Comparison of ENCODE assay signal across 16 mouse cellular contexts in genomic region chr5:28090547-28090946, GRCm38 (mm10). TPM values are rescaled to one million over a fixed set of nuclear protein-coding genes. Genes with fewer than 3 reads are reported as not detected.
DNase-seq lines count a peak whose midpoint lies in the region; ATAC-seq and TF ChIP-seq lines count a peak whose summit lies in the region.
"Had no signal": no experiment of that assay in that cellular context is flagged by ENCODE, and none has a peak within 500 bp of the region (broad histone marks: within the 10 kb centered on the region; RNA-seq: fewer than 3 reads in every experiment).

No protein-coding gene starts in this region.

- H3K4me1 ChIP-seq in hindbrain, postnatal 0 days (ENCODE audit: insufficient read depth, low read length), result no peaks in the 10 kb centered on the region
- no peaks in the 10 kb centered on the region for H3K4me1 ChIP-seq in hindbrain, embryonic 14.5 days (replicated peaks; ENCODE audit: control insufficient read depth, insufficient read depth, low read length)
- H3K4me1 ChIP-seq in lung, postnatal 0 days (ENCODE audit: insufficient read depth, low read depth, low read length), result no peaks in the 10 kb centered on the region
- H3K4me1 ChIP-seq in lung, adult 2 months (ENCODE audit: control insufficient read depth, insufficient read depth, low read length), result no peaks in the 10 kb centered on the region
- H3K4me1 ChIP-seq: heart, embryonic 12.5 days; hindbrain, embryonic 13.5 days; limb, embryonic 15.5 days; neural tube, embryonic 15.5 days had no signal

- H3K9me3 ChIP-seq in hindbrain, postnatal 0 days (ENCODE audit: low read length), result no peaks in the 10 kb centered on the region
- H3K9me3 ChIP-seq in hindbrain, embryonic 14.5 days (ENCODE audit: control insufficient read depth, low read length), result no peaks in the 10 kb centered on the region
- H3K9me3 ChIP-seq in lung, postnatal 0 days (ENCODE audit: low read length), result no peaks in the 10 kb centered on the region
- H3K9me3 ChIP-seq: G1E; heart, embryonic 12.5 days; hindbrain, embryonic 13.5 days; limb, embryonic 15.5 days; neural tube, embryonic 15.5 days had no signal

- no peak for TF ChIP-seq EP300 in lung, postnatal 0 days (IDR thresholded peaks at IDR 0.05)

- peak; percentile 18 for DNase-seq in adrenal gland, postnatal 14 days
- no peak for DNase-seq in adrenal gland, postnatal 25 days
- DNase-seq in hindbrain, postnatal 0 days (ENCODE audit: low spot score), result no peak
- DNase-seq in hindbrain, embryonic 14.5 days (ENCODE audit: low spot score), result no peak
- DNase-seq in lung, postnatal 0 days (ENCODE audit: low spot score), result peak; percentile 51
- DNase-seq in lung, adult 2 months, result no peak
- peak; percentile 32 for DNase-seq in lung, postnatal 36 days
- DNase-seq: cerebellum, adult 8-10 months; kidney, adult 8-10 months had no signal

- no peak for TF ChIP-seq POLR2A in lung, adult 2 months (IDR thresholded peaks at IDR 0.05; ENCODE audit: borderline replicate concordance, extremely low read depth, low read depth, low read length)

- WGBS in hindbrain, postnatal 0 days, result 58% methylated on average over 1 of the region's 1 CpGs
- 61% methylated on average over 1 of the region's 1 CpGs for WGBS in hindbrain, embryonic 14.5 days
- WGBS in lung, postnatal 0 days, result 24% methylated on average over 1 of the region's 1 CpGs
- WGBS in lung, adult 2 months, result 24% methylated on average over 1 of the region's 1 CpGs

- peak; percentile 49 for TF ChIP-seq CTCF in hindbrain, postnatal 0 days (IDR thresholded peaks at IDR 0.05; ENCODE audit: low read depth)
- TF ChIP-seq CTCF in lung, postnatal 0 days (IDR thresholded peaks at IDR 0.05), result peak; percentile 64
- TF ChIP-seq CTCF in lung, adult 2 months (IDR thresholded peaks at IDR 0.05; ENCODE audit: insufficient read depth, low read length), result no peak

- H3K4me2 ChIP-seq in hindbrain, postnatal 0 days (ENCODE audit: low read depth, low read length), result no peak overlapping the region
- H3K4me2 ChIP-seq in hindbrain, embryonic 14.5 days (replicated peaks), result no peak overlapping the region
- no peak overlapping the region for H3K4me2 ChIP-seq in lung, postnatal 0 days (replicated peaks; ENCODE audit: low read depth, low read length)
- H3K4me2 ChIP-seq: heart, embryonic 12.5 days; hindbrain, embryonic 13.5 days; limb, embryonic 15.5 days; neural tube, embryonic 15.5 days had no signal

- ATAC-seq in hindbrain, postnatal 0 days, result no peak
- no peak for ATAC-seq in hindbrain, embryonic 14.5 days (ENCODE audit: low FRiP score)
- ATAC-seq in lung, postnatal 0 days, result peak; percentile 16; the same call in 1 of the 2 replicates
- ATAC-seq in granulocyte monocyte progenitor cell, adult 5-6 weeks (replicated peaks; ENCODE audit: poor library complexity, severe bottlenecking), result no peak
- ATAC-seq: activated CD4-positive, CD25-positive, alpha-beta regulatory T cell, adult 4 months had no signal

- H3K27ac ChIP-seq in hindbrain, postnatal 0 days, result no peak overlapping the region
- no peak overlapping the region for H3K27ac ChIP-seq in hindbrain, embryonic 14.5 days
- no peak overlapping the region for H3K27ac ChIP-seq in lung, postnatal 0 days (ENCODE audit: low read length)
- H3K27ac ChIP-seq: hindbrain, embryonic 13.5 days; limb, embryonic 15.5 days; neural tube, embryonic 15.5 days had no signal

- H3K4me3 ChIP-seq in hindbrain, postnatal 0 days (ENCODE audit: low read length), result no peak overlapping the region
- no peak overlapping the region for H3K4me3 ChIP-seq in hindbrain, embryonic 14.5 days (replicated peaks; ENCODE audit: low read length)
- no peak overlapping the region for H3K4me3 ChIP-seq in lung, postnatal 0 days (ENCODE audit: low read depth, low read length)
- H3K4me3 ChIP-seq in lung, adult 2 months (replicated peaks; ENCODE audit: extremely low read depth, low read depth, low read length), result no peak overlapping the region
- H3K4me3 ChIP-seq: heart, embryonic 12.5 days; hindbrain, embryonic 13.5 days; limb, embryonic 15.5 days; neural tube, embryonic 15.5 days had no signal

- H3K9ac ChIP-seq in hindbrain, postnatal 0 days (replicated peaks; ENCODE audit: low read length), result no peak overlapping the region
- no peak overlapping the region for H3K9ac ChIP-seq in hindbrain, embryonic 14.5 days
- H3K9ac ChIP-seq in lung, postnatal 0 days (replicated peaks; ENCODE audit: low read depth), result no peak overlapping the region
- H3K9ac ChIP-seq: heart, embryonic 12.5 days; hindbrain, embryonic 13.5 days; limb, embryonic 15.5 days; neural tube, embryonic 15.5 days had no signal

- H3K27me3 ChIP-seq in hindbrain, postnatal 0 days (ENCODE audit: insufficient read depth, low read length), result no peaks in the 10 kb centered on the region
- no peaks in the 10 kb centered on the region for H3K27me3 ChIP-seq in hindbrain, embryonic 14.5 days (ENCODE audit: control insufficient read depth, insufficient read depth, low read length)
- H3K27me3 ChIP-seq in lung, postnatal 0 days (replicated peaks; ENCODE audit: insufficient read depth, low read length), result no peaks in the 10 kb centered on the region
- H3K27me3 ChIP-seq: hindbrain, embryonic 13.5 days; neural tube, embryonic 15.5 days had no signal

- H3K36me3 ChIP-seq in hindbrain, postnatal 0 days (ENCODE audit: insufficient read depth, low read length), result no peaks in the 10 kb centered on the region
- no peaks in the 10 kb centered on the region for H3K36me3 ChIP-seq in hindbrain, embryonic 14.5 days (replicated peaks; ENCODE audit: control insufficient read depth, insufficient read depth)
- no peaks in the 10 kb centered on the region for H3K36me3 ChIP-seq in lung, postnatal 0 days (ENCODE audit: insufficient read depth, low read length)
- H3K36me3 ChIP-seq: G1E; heart, embryonic 12.5 days; hindbrain, embryonic 13.5 days; limb, embryonic 15.5 days; neural tube, embryonic 15.5 days had no signal

RNA-seq across cellular contexts. Expression of gene Insig1, which starts 19.4 kb away (rescaled TPM):
- total RNA-seq in adrenal gland, postnatal 14 days (2021), result 46.2 and 66.1 TPM in 2 replicates
- total RNA-seq in adrenal gland, postnatal 25 days (2021), result 164 and 170 TPM in 2 replicates
- total RNA-seq in hindbrain, postnatal 0 days (2014; rRNA removed), result 159 and 183 TPM in 2 replicates
- 100.0 and 102 TPM in 2 replicates for polyA plus RNA-seq in hindbrain, postnatal 0 days (2015; fragmentation: Nextera tagmentation; extraction: Ambion mirVana)
- 79.0 and 92.6 TPM in 2 replicates for polyA plus RNA-seq in hindbrain, embryonic 14.5 days (2014; fragmentation: Nextera tagmentation; extraction: Ambion mirVana)
- 109 and 122 TPM in 2 replicates for polyA plus RNA-seq in lung, postnatal 0 days (2015; fragmentation: Nextera tagmentation; extraction: Ambion mirVana)
- polyA plus RNA-seq in lung, adult 2 months (2012; rRNA removed), result 95.3 and 95.8 TPM in 2 replicates
- total RNA-seq in granulocyte monocyte progenitor cell, adult 5-6 weeks (2014; fragmentation: Nextera tagmentation), result 10.4 and 12.1 TPM in 2 replicates
- total RNA-seq in granulocyte monocyte progenitor cell, adult 5-6 weeks (2017), result 32.9 and 34.2 TPM in 2 replicates

Comparison
In these comparisons a context has a peak if more than half of its experiments do, and no peak if none do; other contexts are left out.
1. DNase-seq: peak in adrenal gland, postnatal 14 days (single experiment), lung, postnatal 0 days (single experiment) and lung, postnatal 36 days (single experiment); none in adrenal gland, postnatal 25 days (single experiment), hindbrain, postnatal 0 days (single experiment), hindbrain, embryonic 14.5 days (single experiment) and lung, adult 2 months (single experiment).